Mouse (Mus musculus) c-Kit-positive CD71-negative TER-119-negative erythroid progenitor cells, embryonic 14.5 days (primary cell): ENCODE measurements around the gene Plcd1.

ENCODE experiments used
- DNase-seq: peaks from one replicate; pipeline ENCODE4 v3.0.0-alpha.2; 2013; ENCODE audit warnings: low read depth

The Plcd1 gene

GRCm38 (mm10) chr9:119091581-119092310, 1.6 kb downstream of the Plcd1 start:
- DNase-seq, result no peak

GRCm38 (mm10) chr9:119090462-119090861, 2.8 kb downstream of the Plcd1 start:
- no peak for DNase-seq

GRCm38 (mm10) chr9:119089437-119089836, 3.9 kb downstream of the Plcd1 start:
- DNase-seq, result no peak

- peak; percentile 88 for DNase-seq
These were observed 5.0 kb downstream of the Plcd1 start for GRCm38 (mm10) chr9:119088148-119088801.

- no peak for DNase-seq
These were observed 6.0 kb downstream of the Plcd1 start for GRCm38 (mm10) chr9:119087309-119087708.

GRCm38 (mm10) chr9:119086451-119086850, 6.9 kb downstream of the Plcd1 start:
- no peak for DNase-seq

GRCm38 (mm10) chr9:119083966-119084365, 9.3 kb downstream of the Plcd1 start:
- DNase-seq, result no peak

- DNase-seq, result no peak
These were observed 10.5 kb downstream of the Plcd1 start for GRCm38 (mm10) chr9:119082656-119083430.

- no peak for DNase-seq
These were observed 11.3 kb downstream of the Plcd1 start for GRCm38 (mm10) chr9:119082039-119082438.

GRCm38 (mm10) chr9:119080040-119080675, 13.1 kb downstream of the Plcd1 start:
- no peak for DNase-seq

GRCm38 (mm10) chr9:119075685-119076084, 17.6 kb downstream of the Plcd1 start:
- DNase-seq, result no peak

GRCm38 (mm10) chr9:119073184-119073895, 20.0 kb downstream of the Plcd1 start:
- no peak for DNase-seq

- DNase-seq, result no peak
These were observed 21.5 kb downstream of the Plcd1 start for GRCm38 (mm10) chr9:119071786-119072185.

- DNase-seq, result no peak
These were observed 23.0 kb downstream of the Plcd1 start for GRCm38 (mm10) chr9:119070173-119070825.

- DNase-seq, result no peak
These were observed 25.0 kb downstream of the Plcd1 start for GRCm38 (mm10) chr9:119068266-119068665.

GRCm38 (mm10) chr9:119067601-119068000, 25.7 kb downstream of the Plcd1 start:
- peak; percentile 64 for DNase-seq

- DNase-seq, result no peak
These were observed 29.0 kb downstream of the Plcd1 start for GRCm38 (mm10) chr9:119064296-119064695.

- no peak for DNase-seq
These were observed 30.2 kb downstream of the Plcd1 start for GRCm38 (mm10) chr9:119063036-119063644.

GRCm38 (mm10) chr9:119060701-119061100, 32.6 kb downstream of the Plcd1 start:
- no peak for DNase-seq

- DNase-seq, result no peak
These were observed 35.1 kb downstream of the Plcd1 start for GRCm38 (mm10) chr9:119058245-119058644.

- no peak for DNase-seq
These were observed 38.0 kb downstream of the Plcd1 start for GRCm38 (mm10) chr9:119055336-119055735.
